Mouse (Mus musculus) mature B cell (primary cell): ENCODE measurements around the gene Cby1.

Source experiments
- in situ Hi-C: fragments of 300-500 bp; cut with MboI; formaldehyde crosslinking; loops from 2 replicates; pipeline ENCODE4 v1.14.3; 2019

Cby1 gene

GRCm38 (mm10) chr15:79697558-79698187, 38.7 kb downstream of the Cby1 start:
- in situ Hi-C loops: no loop called here

GRCm38 (mm10) chr15:79706603-79707214, 47.7 kb downstream of the Cby1 start:
- in situ Hi-C loops: no loop called here

GRCm38 (mm10) chr15:79708229-79708822, 49.3 kb downstream of the Cby1 start:
- in situ Hi-C loops: no loop called here

- in situ Hi-C loops: no loop called here
Observed at GRCm38 (mm10) chr15:79715646-79716045, 56.6 kb downstream of the Cby1 start.

- in situ Hi-C loops: no loop called here
Observed at GRCm38 (mm10) chr15:79716710-79717109, 57.7 kb downstream of the Cby1 start.
